Mouse (Mus musculus) embryonic facial prominence, embryonic 11.5 days (tissue): ENCODE measurements around the gene Dcaf11. TPM values are rescaled to one million over a fixed set of nuclear protein-coding genes. Genes with fewer than 3 reads are reported as not detected.
A peak's percentile ranks its signal among the peaks of the same experiment; 100 is the strongest.

ENCODE experiments used
- ATAC-seq: fragments of 200-750 bp; cut with Nextera tagmentation; replicated peaks from 2 replicates; pipeline ENCODE4 v1.8.0; 2017; ENCODE audit warnings: low read depth; ENCODE audit not compliant: insufficient number of reproducible peaks, low FRiP score, low TSS enrichment
- DNase-seq: peaks from one replicate; pipeline ENCODE4 v3.0.0-alpha.2; 2015; ENCODE audit warnings: low spot score
- H3K27ac ChIP-seq: fragments of 300-500 bp; sonication (generic); replicated peaks from 2 replicates; pipeline ENCODE4 v1.5.1; 2014; ENCODE audit warnings: mild to moderate bottlenecking, low read depth, low read length, control low read depth
- H3K27me3 ChIP-seq: fragments of 300-500 bp; sonication (generic); 2 replicates; pipeline ENCODE4 v1.6.1; 2014; ENCODE audit warnings: mild to moderate bottlenecking, low read length, moderate library complexity, mixed read lengths; ENCODE audit not compliant: control insufficient read depth, insufficient read depth
- H3K36me3 ChIP-seq: fragments of 300-500 bp; sonication (generic); replicated peaks from 2 replicates; pipeline ENCODE4 v1.6.1; 2014; ENCODE audit warnings: low read depth, mild to moderate bottlenecking, low read length, moderate library complexity, mixed read lengths; ENCODE audit not compliant: control insufficient read depth, insufficient read depth
- H3K4me1 ChIP-seq: fragments of 300-500 bp; sonication (generic); 2 replicates; pipeline ENCODE4 v1.6.1; 2014; ENCODE audit warnings: low read length, mixed read lengths; ENCODE audit not compliant: control insufficient read depth, insufficient read depth
- H3K4me2 ChIP-seq: fragments of 300-500 bp; sonication (generic); 2 replicates; pipeline ENCODE4 v1.6.1; 2014; ENCODE audit warnings: low read depth, mild to moderate bottlenecking, control low read depth, low read length, moderate library complexity
- H3K4me3 ChIP-seq: fragments of 300-500 bp; sonication (generic); 2 replicates; pipeline ENCODE4 v1.5.1; 2014; ENCODE audit warnings: low read depth, low read length, control low read depth
- H3K9ac ChIP-seq: fragments of 300-500 bp; sonication (generic); replicated peaks from 2 replicates; pipeline ENCODE4 v1.6.1; 2014; ENCODE audit warnings: mild to moderate bottlenecking, control low read depth, low read length
- H3K9me3 ChIP-seq: fragments of 300-500 bp; sonication (generic); replicated peaks from 2 replicates; pipeline ENCODE4 v1.6.1; 2016; ENCODE audit warnings: mild to moderate bottlenecking, low read length, inconsistent platforms, mixed read lengths; ENCODE audit not compliant: control insufficient read depth
- WGBS: fragments of 180-500 bp; shearing (Covaris S2); extraction: QIAGEN DNeasy Blood & Tissue Kit; methylation state at CpG from one replicate; pipeline ENCODE4 v1.1.7; 2014; 5-methylcytosine and 5-hydroxymethylcytosine counted together
- polyA plus RNA-seq: library from polyadenylated mRNA; unstranded; fragments of >200 nt; fragmentation: Nextera tagmentation; extraction: Ambion mirVana; gene quantifications from 2 replicates; pipeline ENCODE4 v1.2.1, GENCODE M21; 2014

The Dcaf11 gene
- polyA plus RNA-seq, 1 experiment from 2014 or later = 76.6 TPM

DNA sequence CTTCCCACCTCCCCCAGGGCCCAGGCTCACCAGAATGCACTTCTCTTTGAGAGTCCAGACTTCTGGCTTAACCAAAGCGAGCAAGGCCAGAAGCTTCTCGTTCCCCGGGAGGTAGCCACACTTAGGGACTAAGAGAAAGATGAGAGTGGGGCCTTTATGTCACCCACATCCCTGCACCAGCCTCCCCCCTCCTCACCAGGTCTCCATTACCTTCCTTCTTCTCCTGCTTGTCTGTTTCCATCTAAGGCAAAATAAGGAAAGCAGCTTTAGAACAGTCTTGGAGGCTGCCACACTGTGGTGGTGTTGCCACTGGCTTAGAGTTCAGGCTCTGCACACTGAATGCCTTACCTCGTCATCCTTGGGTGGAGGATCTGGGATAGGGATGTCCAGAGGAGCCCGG is 29.5 kb downstream of the Dcaf11 start:
- no peak overlapping the region for H3K9ac ChIP-seq
- H3K4me3 ChIP-seq = no peak overlapping the region
- H3K36me3 ChIP-seq = no peaks in the 10 kb centered on the region; the same call in 1 of the 2 replicates
- H3K27ac ChIP-seq = no peak overlapping the region
- H3K9me3 ChIP-seq = no peaks in the 10 kb centered on the region
- H3K4me2 ChIP-seq = no peak overlapping the region
- WGBS = 91% methylated on average over 5 of the region's 5 CpGs
- DNase-seq (no peak), ATAC-seq (no peak)
- H3K4me1 ChIP-seq = peaks cover 2% of the 10 kb centered on the region; the same call in 1 of the 2 replicates
- no peaks in the 10 kb centered on the region for H3K27me3 ChIP-seq

DNA sequence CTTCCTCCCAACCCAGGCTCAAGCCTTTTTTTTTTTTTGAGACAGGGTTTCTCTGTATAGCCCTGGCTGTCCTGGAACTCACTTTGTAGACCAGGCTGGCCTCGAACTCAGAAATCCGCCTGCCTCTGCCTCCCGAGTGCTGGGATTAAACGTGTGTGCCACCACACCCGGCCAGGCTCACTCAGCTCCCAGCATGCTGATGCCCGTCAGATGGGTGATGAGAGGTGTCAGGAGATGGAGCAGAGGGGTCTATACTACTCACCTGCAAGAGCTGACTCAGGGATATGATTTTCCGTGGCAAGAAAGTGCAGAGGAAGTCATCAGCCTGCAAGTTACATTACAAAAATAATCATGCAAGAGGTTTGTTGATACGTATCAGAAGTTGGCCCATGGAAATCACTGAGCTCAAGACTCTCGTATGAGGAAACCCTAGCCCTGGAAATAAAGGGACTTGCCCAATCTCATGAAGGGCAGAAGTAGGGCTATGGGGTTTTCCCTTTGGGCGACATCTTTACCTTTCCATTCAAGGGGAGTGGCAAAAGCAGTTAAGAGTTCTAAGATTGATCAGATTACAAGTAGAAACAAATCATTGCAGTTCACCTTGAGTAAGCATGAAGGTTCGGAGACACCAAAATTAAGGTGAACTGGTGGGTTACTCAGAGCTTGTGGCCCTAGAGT is 30.1 kb downstream of the Dcaf11 start:
- WGBS = 87% methylated on average over 11 of the region's 11 CpGs
- Histone ChIP-seq H3K4me2 (peak overlapping the region; percentile 91), H3K4me1 (0 out of 2 replicates have a peak, but pooled peaks cover 2% of the 10 kb centered on the region), H3K9me3 (no peaks in the 10 kb centered on the region), H3K27me3 (no peaks in the 10 kb centered on the region), H3K9ac (peak overlapping the region; percentile 53), H3K27ac (no peak overlapping the region), H3K36me3 (no peaks in the 10 kb centered on the region; the same call in 1 of the 2 replicates), H3K4me3 (peak overlapping the region; percentile 91)
- ATAC-seq (no peak), DNase-seq (no peak)

DNA sequence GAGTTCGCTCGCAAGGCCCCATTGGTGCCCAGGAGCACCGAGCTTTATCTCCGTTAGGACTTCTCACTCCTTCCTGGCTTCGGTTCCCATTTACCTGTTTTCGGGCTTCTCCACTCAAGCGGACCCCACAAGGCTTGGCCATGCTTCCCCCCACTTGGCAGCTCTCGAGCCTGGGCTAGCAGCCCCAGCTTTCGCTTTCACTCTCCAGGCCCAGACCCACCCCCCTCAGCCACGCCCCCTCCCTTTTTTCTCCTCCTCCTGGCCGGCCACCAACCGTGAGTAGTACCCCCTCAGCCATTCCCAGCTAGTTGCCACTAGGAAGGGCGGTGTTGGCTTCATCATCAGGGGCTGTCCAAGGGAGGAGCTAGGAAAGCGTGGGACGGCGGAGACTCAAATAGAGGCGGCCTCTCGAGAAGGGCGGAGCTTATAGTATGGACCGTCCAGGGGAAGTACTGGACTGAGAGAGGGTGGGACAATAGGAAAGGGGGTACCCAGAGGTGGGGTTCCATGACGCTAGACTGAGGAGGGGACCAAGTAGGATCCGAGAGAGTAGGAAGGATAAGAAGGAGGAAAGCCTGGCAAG is 31.0 kb downstream of the Dcaf11 start, which contains the start of gene Psme2:
Psme2 (minus strand) TSS at position 366 of the 583 bp plus-strand sequence.
- ATAC-seq (peak; percentile 94), DNase-seq (peak; percentile 96)
- H3K9me3 ChIP-seq = no peaks in the 10 kb centered on the region
- peak within 1 kb of the TSS; percentile 91 for H3K4me2 ChIP-seq
- WGBS = 2% methylated on average over 22 of the region's 22 CpGs
- H3K4me3 ChIP-seq = peak within 1 kb of the TSS; percentile 91
- peaks cover 4% of the 10 kb centered on the region; the same call in 1 of the 2 replicates for H3K36me3 ChIP-seq
- peak within 1 kb of the TSS; percentile 86 for H3K9ac ChIP-seq
- no peaks in the 10 kb centered on the region for H3K27me3 ChIP-seq
- H3K4me1 ChIP-seq = 0 out of 2 replicates have a peak, but pooled peaks cover 2% of the 10 kb centered on the region
- peak within 1 kb of the TSS; percentile 89 for H3K27ac ChIP-seq

DNA sequence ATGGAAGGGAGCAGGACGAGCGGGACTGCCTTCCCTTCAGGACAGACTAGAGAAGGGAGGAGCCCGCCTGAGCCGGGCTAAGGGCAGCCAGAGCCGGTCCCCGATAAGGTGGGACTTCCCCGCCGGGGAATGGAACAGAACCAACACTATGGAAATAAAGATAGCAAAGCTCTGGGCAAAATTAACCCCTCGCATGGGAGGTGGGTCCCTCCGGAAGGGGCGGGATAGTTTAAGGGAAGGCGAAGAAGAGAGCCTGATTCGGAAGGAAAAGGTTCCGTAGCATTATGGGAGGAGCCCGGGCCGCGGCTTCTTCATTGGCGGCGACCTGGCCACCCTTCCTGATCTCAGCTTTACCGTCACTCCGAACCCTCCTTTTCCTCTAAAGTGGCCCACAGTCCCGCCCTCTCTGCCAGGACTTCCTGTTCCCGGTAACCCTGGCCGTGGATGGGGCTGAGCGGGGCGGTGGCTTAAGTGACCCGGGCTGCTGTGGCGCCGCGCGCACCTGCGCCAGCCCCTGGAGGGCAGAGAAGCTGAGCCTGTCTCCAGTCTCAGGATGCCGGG is 31.6 kb downstream of the Dcaf11 start, which contains the start of gene Rnf31:
Rnf31 (plus strand) TSS at position 378 of the 561 bp plus-strand sequence.
- under 1% methylated on average over 33 of the region's 33 CpGs for WGBS
- Histone ChIP-seq H3K4me2 (peak within 1 kb of the TSS; percentile 91), H3K9me3 (no peaks in the 10 kb centered on the region), H3K36me3 (peaks cover 7% of the 10 kb centered on the region; the same call in 1 of the 2 replicates), H3K4me1 (0 out of 2 replicates have a peak, but pooled peaks cover 2% of the 10 kb centered on the region), H3K4me3 (peak within 1 kb of the TSS; percentile 91), H3K9ac (peak within 1 kb of the TSS; percentile 86), H3K27me3 (no peaks in the 10 kb centered on the region), H3K27ac (peak within 1 kb of the TSS; percentile 89)
- peak; percentile 94 for DNase-seq
- ATAC-seq = peak; percentile 88

DNA sequence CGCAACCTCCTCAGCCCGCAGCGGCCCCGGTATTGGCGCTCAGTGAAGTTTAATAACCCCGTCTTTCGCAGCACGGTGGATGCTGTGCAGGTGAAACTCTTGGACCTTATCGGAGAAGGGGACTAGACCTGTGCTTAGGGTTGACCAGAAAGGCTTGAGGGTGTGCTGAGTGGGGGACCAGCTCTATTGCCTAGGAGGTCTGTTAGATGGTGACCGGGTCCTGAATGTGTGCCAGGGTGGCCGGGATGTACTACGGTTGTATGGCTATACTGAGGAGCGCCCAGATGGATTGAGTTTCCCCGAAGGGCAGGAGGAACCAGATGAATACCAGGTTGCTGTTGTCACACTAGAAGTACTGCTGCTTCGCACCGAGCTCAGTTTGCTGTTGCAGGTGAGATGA is 32.4 kb downstream of the Dcaf11 start:
- no peaks in the 10 kb centered on the region for H3K9me3 ChIP-seq
- no peaks in the 10 kb centered on the region for H3K27me3 ChIP-seq
- H3K9ac ChIP-seq = peak overlapping the region; percentile 86
- 0 out of 2 replicates have a peak, but pooled peaks cover 2% of the 10 kb centered on the region for H3K4me1 ChIP-seq
- H3K4me2 ChIP-seq = peak overlapping the region; percentile 91
- DNase-seq (no peak), ATAC-seq (no peak)
- peak overlapping the region; percentile 57; the same call in 1 of the 2 replicates for H3K27ac ChIP-seq
- 5% methylated on average over 16 of the region's 16 CpGs for WGBS
- peak overlapping the region; percentile 91 for H3K4me3 ChIP-seq
- peaks cover 7% of the 10 kb centered on the region; the same call in 1 of the 2 replicates for H3K36me3 ChIP-seq

DNA sequence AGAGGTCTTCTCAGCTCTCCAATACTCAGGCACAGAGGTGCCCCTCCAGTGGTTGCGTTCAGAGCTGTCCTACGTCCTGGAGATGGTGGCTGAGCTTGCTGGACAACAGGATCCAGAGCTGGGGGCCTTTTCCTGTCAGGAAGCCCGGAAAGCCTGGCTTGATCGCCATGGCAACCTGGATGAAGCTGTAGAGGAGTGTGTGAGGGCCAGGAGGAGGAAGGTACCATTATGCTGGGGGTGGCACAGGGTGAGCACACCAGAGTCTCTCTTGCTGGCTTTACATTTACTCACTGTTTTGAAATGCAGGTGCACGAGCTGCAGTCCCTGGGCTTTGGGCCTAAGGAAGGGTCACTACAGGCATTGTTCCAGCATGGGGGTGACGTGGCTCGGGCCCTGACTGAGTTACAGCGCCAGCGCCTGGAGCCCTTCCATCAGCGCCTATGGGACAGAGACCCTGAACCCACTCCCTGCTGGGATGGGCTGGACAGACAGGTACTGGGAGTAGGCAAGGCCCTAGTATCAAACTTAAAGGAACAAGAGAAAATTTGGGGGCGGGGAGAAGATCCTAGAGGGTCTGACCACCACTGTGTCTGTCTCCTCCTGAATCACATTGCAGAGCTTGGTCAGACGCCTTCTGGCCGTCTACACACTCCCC is 36.4 kb downstream of the Dcaf11 start:
- Histone ChIP-seq H3K4me2 (no peak overlapping the region), H3K9me3 (no peaks in the 10 kb centered on the region), H3K36me3 (peaks cover 12% of the 10 kb centered on the region), H3K4me1 (0 out of 2 replicates have a peak, but pooled peaks cover 2% of the 10 kb centered on the region), H3K27ac (no peak overlapping the region), H3K27me3 (no peaks in the 10 kb centered on the region), H3K9ac (no peak overlapping the region), H3K4me3 (no peak overlapping the region)
- no peak for ATAC-seq
- no peak for DNase-seq
- 82% methylated on average over 13 of the region's 13 CpGs for WGBS

DNA sequence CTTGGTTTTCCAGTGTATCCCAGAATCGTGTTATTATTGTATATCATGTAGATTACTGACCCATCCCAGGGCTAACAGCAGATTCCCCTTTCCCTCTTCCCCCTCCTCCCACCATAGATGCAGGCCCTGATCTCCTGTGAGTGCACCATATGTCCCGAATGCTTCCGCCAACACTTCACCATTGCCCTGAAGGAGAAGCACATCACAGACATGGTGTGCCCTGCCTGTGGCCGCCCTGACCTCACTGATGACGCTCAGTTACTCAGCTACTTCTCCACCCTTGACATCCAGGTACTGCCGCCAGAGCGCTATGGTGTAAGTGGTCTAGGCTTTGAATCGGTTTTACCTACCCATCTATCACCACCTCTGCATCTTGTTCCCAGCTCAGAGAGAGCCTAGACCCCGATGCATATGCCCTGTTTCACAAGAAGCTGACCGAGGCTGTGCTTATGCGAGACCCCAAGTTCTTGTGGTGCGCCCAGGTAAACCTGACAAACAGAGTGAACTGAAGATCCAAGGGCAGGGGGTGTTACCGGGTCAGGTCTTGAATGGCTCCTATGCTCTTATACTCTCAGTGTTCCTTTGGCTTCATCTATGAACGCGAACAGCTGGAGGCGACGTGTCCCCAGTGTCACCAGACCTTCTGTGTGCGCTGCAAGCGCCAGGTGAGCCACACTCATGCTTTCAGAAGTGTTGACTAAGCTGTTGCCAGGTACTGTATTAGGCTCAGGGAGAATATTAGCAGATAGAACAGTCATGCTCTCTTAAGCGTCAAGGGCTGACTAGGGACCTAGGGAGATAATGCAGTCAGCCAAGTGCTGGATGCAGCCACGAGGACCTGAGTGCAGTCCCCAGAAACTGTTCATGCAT is 39.0 kb downstream of the Dcaf11 start:
- peaks cover 15% of the 10 kb centered on the region for H3K36me3 ChIP-seq
- H3K4me2 ChIP-seq = no peak overlapping the region; the same call in 1 of the 2 replicates
- no peak overlapping the region for H3K9ac ChIP-seq
- ATAC-seq (no peak), DNase-seq (no peak)
- no peaks in the 10 kb centered on the region for H3K9me3 ChIP-seq
- 94% methylated on average over 21 of the region's 21 CpGs for WGBS
- H3K27me3 ChIP-seq = no peaks in the 10 kb centered on the region
- H3K27ac ChIP-seq = no peak overlapping the region
- no peak overlapping the region for H3K4me3 ChIP-seq
- no peaks in the 10 kb centered on the region; the same call in 1 of the 2 replicates for H3K4me1 ChIP-seq
